Mouse (Mus musculus): Measurements from ENCODE around the gene Msrb3.

The Msrb3 gene

GRCm38 (mm10) chr10:120857531-120858001 is 41.3 kb downstream of the Msrb3 start:
- DNase-seq: peak in 1 of 2 experiments; percentile 32

- DNase-seq: no peak
These were observed 44.6 kb downstream of the Msrb3 start for GRCm38 (mm10) chr10:120854329-120854728.

GRCm38 (mm10) chr10:120853816-120854215 is 45.1 kb downstream of the Msrb3 start:
- no peak for DNase-seq

- no peak for DNase-seq
These were observed 47.6 kb downstream of the Msrb3 start for GRCm38 (mm10) chr10:120851196-120851781.

- no peak for DNase-seq
These were observed 48.3 kb downstream of the Msrb3 start for GRCm38 (mm10) chr10:120850391-120851195.

- DNase-seq: no peak
These were observed 50.2 kb downstream of the Msrb3 start for GRCm38 (mm10) chr10:120848677-120849076.

GRCm38 (mm10) chr10:120847785-120848184 is 51.1 kb downstream of the Msrb3 start:
- no peak for DNase-seq

DNA sequence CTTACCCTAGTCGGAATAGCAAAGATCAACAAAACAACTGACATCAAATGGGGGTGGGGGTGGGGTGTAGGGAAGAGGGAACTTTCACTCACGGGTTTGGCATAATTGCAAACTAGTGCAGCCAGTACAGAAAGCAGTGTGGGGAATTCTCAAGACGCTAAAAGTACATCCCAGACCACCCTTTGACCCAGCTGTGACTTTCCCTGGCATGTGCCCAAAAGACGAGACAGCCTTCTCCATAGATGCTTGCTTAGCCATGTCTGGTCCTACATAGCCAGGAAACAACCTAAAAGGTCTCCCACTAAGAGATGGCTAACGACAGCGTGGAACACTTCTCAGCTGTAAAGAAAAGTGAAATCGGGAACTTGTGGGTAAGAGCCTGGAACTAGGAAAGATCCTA is 58.9 kb downstream of the Msrb3 start:
- no peak for DNase-seq

- no peak for DNase-seq
These were observed 64.4 kb downstream of the Msrb3 start for GRCm38 (mm10) chr10:120834531-120834930.

DNA sequence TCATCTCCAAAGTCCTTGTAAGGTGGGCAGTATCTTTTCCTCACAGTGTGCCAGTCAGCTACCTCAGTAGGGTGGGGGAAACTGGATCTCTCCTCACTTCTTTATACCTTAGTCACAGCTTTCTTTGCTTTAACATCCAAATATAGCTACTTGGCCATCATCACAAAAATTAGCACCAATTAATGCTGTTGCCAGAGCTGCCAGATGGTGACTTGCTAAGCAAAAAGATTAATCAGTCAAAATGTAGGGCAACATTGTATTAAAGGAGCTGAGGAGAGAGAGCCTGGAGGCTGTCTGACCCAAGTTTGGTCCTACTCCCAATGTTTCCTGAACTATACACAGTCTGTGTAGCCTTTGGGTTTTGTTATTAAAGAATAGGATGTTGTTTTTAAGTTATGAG is 65.1 kb downstream of the Msrb3 start:
- no peak for DNase-seq

- no peak for DNase-seq
These were observed 71.1 kb downstream of the Msrb3 start for GRCm38 (mm10) chr10:120827761-120828160.

DNA sequence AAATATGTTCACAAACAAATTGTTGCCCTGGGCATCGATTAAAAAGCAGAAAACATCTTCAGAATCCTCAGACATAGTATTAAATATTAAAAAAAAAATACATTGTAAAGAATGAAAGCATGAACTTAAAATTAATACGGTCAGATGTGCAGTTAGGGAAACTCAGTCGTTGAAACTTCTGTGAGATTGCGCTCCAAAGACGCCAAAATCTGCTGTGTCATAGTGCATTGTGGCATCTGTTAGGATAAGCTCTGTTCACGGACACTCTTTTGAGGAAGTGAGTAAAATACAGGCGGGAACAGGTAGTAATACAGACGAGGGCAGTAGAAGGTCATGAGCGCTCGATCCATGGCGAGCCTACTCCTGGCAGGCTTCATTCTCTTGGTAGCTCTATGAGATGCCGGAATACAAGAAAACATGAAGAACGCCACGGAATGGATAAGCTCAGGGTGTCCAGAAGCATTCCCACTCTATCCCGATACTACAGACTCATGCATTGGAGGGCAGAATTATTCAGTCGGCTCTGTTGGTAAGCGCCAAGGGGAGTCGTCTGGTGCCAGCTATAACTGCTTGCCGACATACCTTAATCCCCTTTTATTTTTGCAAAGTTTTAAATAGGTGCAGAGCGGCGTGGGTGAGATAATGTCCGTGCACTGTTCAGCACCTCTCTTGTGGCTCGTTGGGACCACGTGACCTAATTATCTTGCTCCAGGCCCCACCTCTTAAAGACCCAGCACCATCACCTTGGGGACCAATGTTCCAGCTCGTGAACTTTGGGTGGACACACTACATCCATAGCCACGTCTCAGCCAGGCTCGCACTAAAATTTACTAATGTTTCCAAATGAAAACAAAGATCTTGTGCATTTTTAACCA is 71.9 kb downstream of the Msrb3 start:
- no peak for DNase-seq

- DNase-seq: no peak
These were observed 72.5 kb downstream of the Msrb3 start for GRCm38 (mm10) chr10:120826381-120826780.

GRCm38 (mm10) chr10:120825594-120825993 is 73.3 kb downstream of the Msrb3 start:
- DNase-seq: no peak

GRCm38 (mm10) chr10:120821491-120822358 is 77.2 kb downstream of the Msrb3 start:
- DNase-seq: no peak

DNA sequence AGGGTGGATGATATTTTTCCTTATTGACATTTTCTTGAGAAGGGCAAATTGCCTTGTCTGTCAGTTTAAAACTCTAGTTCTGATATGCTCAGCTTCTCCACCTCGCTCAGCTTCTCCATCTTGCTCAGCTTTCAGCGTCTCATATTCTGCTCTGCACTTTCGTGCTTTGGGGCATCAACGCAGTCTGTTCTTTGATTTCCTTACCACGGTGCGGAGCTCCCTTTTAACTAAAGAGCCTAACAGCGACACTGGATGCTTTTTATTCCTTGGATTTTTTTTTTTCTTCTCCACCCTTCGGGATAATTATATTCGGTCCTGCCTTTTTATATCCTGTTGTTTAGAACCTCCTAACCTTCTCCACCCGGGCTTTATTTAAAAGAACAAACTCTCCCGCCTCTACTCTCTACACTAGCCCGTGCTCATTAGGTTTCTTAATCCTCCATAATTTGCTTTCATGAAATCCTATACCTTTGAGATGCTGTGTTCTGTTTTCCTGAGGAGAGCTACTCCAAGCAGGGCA is 78.1 kb downstream of the Msrb3 start:
- DNase-seq: no peak

GRCm38 (mm10) chr10:120815290-120815689 is 83.6 kb downstream of the Msrb3 start:
- peak in 1 of 2 experiments; percentile 5 for DNase-seq

DNA sequence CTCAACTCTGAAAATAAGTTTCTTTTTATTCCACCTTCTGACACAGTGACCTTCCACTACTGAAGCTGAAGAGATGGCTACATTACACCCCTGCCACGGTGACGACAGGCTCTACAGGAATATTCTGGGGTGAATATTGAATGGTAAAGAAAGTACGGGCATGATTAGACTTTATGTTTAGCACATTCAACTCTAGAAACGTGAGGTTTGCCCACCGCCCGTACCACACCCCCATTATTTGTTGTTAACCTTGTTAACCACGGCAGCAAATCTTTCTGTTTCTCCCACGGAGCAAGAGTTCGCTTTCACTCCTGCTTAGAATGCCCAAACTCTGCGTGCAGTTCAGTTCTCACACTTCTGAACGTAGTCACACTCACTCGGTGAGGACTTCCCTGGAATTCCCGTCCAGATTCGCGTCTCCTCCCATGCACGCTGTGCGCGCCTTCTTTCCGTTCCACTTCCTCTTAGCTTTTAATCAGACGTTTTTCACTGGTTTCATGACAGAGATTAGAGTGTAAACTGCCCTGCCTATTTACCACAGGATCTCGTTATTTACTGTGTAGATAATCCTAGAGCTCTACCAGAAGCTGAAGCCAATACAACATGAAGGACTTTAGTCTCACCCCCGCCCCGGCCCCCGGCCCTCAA is 87.0 kb downstream of the Msrb3 start:
- no peak for DNase-seq

DNA sequence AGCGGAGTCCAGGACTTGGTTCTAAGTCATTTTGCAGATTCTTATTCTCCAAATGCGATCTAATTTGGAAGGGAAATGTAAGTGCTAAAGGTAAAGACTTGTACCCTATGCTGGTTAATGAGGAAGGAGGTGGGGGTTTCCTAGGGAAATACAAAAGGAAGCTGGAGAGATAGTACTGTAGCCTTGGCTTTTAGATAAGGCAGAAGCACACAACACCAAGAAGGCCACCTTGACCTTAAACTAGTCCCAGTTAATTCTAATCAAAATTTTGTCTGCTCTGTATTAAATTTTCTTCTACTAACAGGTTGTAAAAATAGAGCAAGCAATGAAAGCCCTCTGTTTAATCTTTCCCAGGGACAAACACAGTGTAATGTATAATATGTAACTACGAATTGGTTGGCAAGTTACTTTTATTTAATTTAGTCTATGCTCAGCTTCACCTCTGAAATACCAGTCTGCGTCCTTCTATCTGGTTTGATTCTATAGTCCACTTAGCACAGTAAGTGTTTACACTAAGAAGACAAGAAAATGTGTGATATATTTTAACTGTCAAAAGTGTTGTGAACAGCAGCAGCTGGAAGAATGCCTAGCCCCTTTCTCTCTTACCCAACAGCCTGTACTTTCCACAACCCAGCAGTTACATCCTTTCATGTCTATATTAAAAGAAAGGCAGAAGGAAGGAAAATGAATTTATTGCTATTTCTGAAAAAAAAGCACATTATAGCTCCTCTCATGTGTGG is 87.9 kb downstream of the Msrb3 start:
- DNase-seq: no peak

DNA sequence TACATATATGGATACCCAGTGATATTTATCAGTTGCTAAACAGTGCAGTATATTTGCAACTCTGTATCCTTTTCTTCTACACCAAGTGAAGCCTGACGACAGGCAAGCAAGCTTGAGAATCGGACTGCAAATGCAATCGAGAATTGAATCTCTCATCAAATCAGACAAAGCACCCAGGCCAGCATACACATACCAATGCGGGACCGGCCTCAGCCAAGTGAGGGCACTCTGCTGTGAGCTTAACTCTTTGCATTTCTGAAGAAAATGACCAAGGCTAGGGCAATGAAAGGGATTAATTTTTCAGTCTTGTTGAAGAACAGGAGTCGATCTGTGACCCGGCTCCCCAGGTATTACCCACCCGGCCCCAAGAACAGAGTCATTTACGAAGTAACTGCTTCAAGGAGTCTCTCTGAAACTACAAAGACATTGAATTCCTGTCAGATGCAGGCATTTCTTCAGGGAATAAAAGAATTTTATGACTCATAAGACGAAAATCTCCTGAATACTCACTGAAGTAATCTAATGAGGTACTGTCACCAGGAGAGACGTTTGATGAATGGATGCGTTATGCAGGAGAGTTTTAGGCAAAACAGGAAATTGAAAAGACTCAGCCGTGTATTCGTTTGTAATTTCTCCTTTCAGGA is 88.7 kb downstream of the Msrb3 start:
- DNase-seq: no peak

Measured in spleen, adult 18-20 months (tissue).